Mouse (Mus musculus) neural tube, embryonic 11.5 days (tissue): Measurements from ENCODE around the gene Ttc21a. TPM values are rescaled to one million over a fixed set of nuclear protein-coding genes. Genes with fewer than 3 reads are reported as not detected.

ENCODE experiments used
- ATAC-seq: fragments of 200-750 bp; cut with Nextera tagmentation; 2 replicates; pipeline ENCODE4 v1.8.0; 2017; ENCODE audit warnings: moderate number of reproducible peaks, mild to moderate bottlenecking, moderate TSS enrichment, moderate library complexity; ENCODE audit not compliant: insufficient read depth, low FRiP score, low TSS enrichment
- DNase-seq: peaks from one replicate; pipeline ENCODE4 v3.0.0-alpha.2; 2015; ENCODE audit warnings: low spot score
- H3K27ac ChIP-seq: fragments of 300-500 bp; sonication (generic); 2 replicates; pipeline ENCODE4 v1.5.1; 2014; ENCODE audit warnings: low read depth, mild to moderate bottlenecking, low read length
- H3K27me3 ChIP-seq: fragments of 300-500 bp; sonication (generic); 2 replicates; pipeline ENCODE4 v1.6.1; 2014; ENCODE audit warnings: mild to moderate bottlenecking, low read length, mixed read lengths; ENCODE audit not compliant: control insufficient read depth, insufficient read depth
- H3K36me3 ChIP-seq: fragments of 300-500 bp; sonication (generic); 2 replicates; pipeline ENCODE4 v1.6.1; 2014; ENCODE audit warnings: mild to moderate bottlenecking, low read length, moderate library complexity, mixed read lengths; ENCODE audit not compliant: control insufficient read depth, insufficient read depth
- H3K4me1 ChIP-seq: fragments of 300-500 bp; sonication (generic); 2 replicates; pipeline ENCODE4 v1.6.1; 2014; ENCODE audit warnings: low read length, mixed read lengths; ENCODE audit not compliant: control insufficient read depth, insufficient read depth
- H3K4me2 ChIP-seq: fragments of 300-500 bp; sonication (generic); 2 replicates; pipeline ENCODE4 v1.6.1; 2014; ENCODE audit warnings: low read depth, mild to moderate bottlenecking, moderate library complexity
- H3K4me3 ChIP-seq: fragments of 300-500 bp; sonication (generic); 2 replicates; pipeline ENCODE4 v1.5.1; 2014; ENCODE audit warnings: low read depth, low read length
- H3K9ac ChIP-seq: fragments of 300-500 bp; sonication (generic); 2 replicates; pipeline ENCODE4 v1.6.1; 2014; ENCODE audit warnings: mild to moderate bottlenecking, low read length
- H3K9me3 ChIP-seq: fragments of 300-500 bp; sonication (generic); 2 replicates; pipeline ENCODE4 v1.6.1; 2016; ENCODE audit warnings: low read length; ENCODE audit not compliant: control insufficient read depth
- WGBS: fragments of 180-500 bp; shearing (Covaris S2); extraction: QIAGEN DNeasy Blood & Tissue Kit; methylation state at CpG from one replicate; pipeline ENCODE4 v1.1.7; 2014; 5-methylcytosine and 5-hydroxymethylcytosine counted together
- polyA plus RNA-seq: library from polyadenylated mRNA; unstranded; fragments of >200 nt; fragmentation: Nextera tagmentation; extraction: Ambion mirVana; gene quantifications from 2 replicates; pipeline ENCODE4 v1.2.1, GENCODE M21; 2014

Ttc21a gene
- polyA plus RNA-seq, 1 experiment from 2014 or later, result 0.23 TPM

GRCm38 (mm10) chr9:119950434-119950833, 13.0 kb downstream of the Ttc21a start:
- no peak for ATAC-seq
- Histone ChIP-seq H3K27ac (0 out of 2 replicates have a peak overlapping the region, but pooled peaks have one; percentile 8), H3K4me2 (no peak overlapping the region), H3K36me3 (no peaks in the 10 kb centered on the region), H3K9ac (no peak overlapping the region), H3K4me3 (no peak overlapping the region), H3K4me1 (no peaks in the 10 kb centered on the region), H3K27me3 (no peaks in the 10 kb centered on the region), H3K9me3 (no peaks in the 10 kb centered on the region)
- 60% methylated on average over 6 of the region's 6 CpGs for WGBS
- no peak for DNase-seq

GRCm38 (mm10) chr9:119951388-119951787, 14.0 kb downstream of the Ttc21a start:
- no peaks in the 10 kb centered on the region for H3K27me3 ChIP-seq
- H3K4me1 ChIP-seq, result no peaks in the 10 kb centered on the region
- H3K4me3 ChIP-seq, result no peak overlapping the region
- no peaks in the 10 kb centered on the region for H3K9me3 ChIP-seq
- no peaks in the 10 kb centered on the region for H3K36me3 ChIP-seq
- DNase-seq, result no peak
- H3K27ac ChIP-seq, result no peak overlapping the region
- H3K4me2 ChIP-seq, result no peak overlapping the region
- no peak overlapping the region for H3K9ac ChIP-seq
- 88% methylated on average over 9 of the region's 9 CpGs for WGBS
- no peak for ATAC-seq

- no peaks in the 10 kb centered on the region for H3K27me3 ChIP-seq
- no peak overlapping the region for H3K9ac ChIP-seq
- peaks cover 3% of the 10 kb centered on the region; the same call in 1 of the 2 replicates for H3K4me1 ChIP-seq
- H3K9me3 ChIP-seq, result no peaks in the 10 kb centered on the region
- no peak overlapping the region for H3K27ac ChIP-seq
- DNase-seq (no peak), ATAC-seq (no peak)
- H3K4me2 ChIP-seq, result no peak overlapping the region
- no peaks in the 10 kb centered on the region for H3K36me3 ChIP-seq
- H3K4me3 ChIP-seq, result no peak overlapping the region
- 86% methylated on average over 9 of the region's 9 CpGs for WGBS
Measured at GRCm38 (mm10) chr9:119958835-119959234, 21.4 kb downstream of the Ttc21a start.

GRCm38 (mm10) chr9:119962216-119962615, 24.8 kb downstream of the Ttc21a start:
- Histone ChIP-seq H3K4me3 (no peak overlapping the region), H3K4me2 (no peak overlapping the region), H3K9me3 (no peaks in the 10 kb centered on the region), H3K4me1 (peaks cover 3% of the 10 kb centered on the region; the same call in 1 of the 2 replicates), H3K27ac (no peak overlapping the region), H3K9ac (no peak overlapping the region), H3K27me3 (no peaks in the 10 kb centered on the region), H3K36me3 (no peaks in the 10 kb centered on the region)
- no peak for DNase-seq
- ATAC-seq, result no peak
- WGBS, result 83% methylated on average over 4 of the region's 4 CpGs

- H3K9me3 ChIP-seq, result no peaks in the 10 kb centered on the region
- 13% methylated on average over 21 of the region's 21 CpGs for WGBS
- DNase-seq, result peak; percentile 74
- H3K27me3 ChIP-seq, result no peaks in the 10 kb centered on the region
- no peak overlapping the region for H3K4me3 ChIP-seq
- no peak for ATAC-seq
- H3K9ac ChIP-seq, result no peak overlapping the region; the same call in 1 of the 2 replicates
- H3K36me3 ChIP-seq, result no peaks in the 10 kb centered on the region
- H3K4me2 ChIP-seq, result peak overlapping the region; percentile 9; the same call in 1 of the 2 replicates
- H3K27ac ChIP-seq, result no peak overlapping the region
- H3K4me1 ChIP-seq, result peaks cover 3% of the 10 kb centered on the region; the same call in 1 of the 2 replicates
Measured at GRCm38 (mm10) chr9:119962987-119963667, 25.7 kb downstream of the Ttc21a start.

GRCm38 (mm10) chr9:119964206-119964605, 26.8 kb downstream of the Ttc21a start:
- Histone ChIP-seq H3K9me3 (no peaks in the 10 kb centered on the region), H3K4me1 (peaks cover 3% of the 10 kb centered on the region; the same call in 1 of the 2 replicates), H3K27me3 (no peaks in the 10 kb centered on the region), H3K27ac (no peak overlapping the region), H3K4me3 (no peak overlapping the region), H3K36me3 (no peaks in the 10 kb centered on the region), H3K4me2 (no peak overlapping the region), H3K9ac (no peak overlapping the region)
- no peak for ATAC-seq
- no peak for DNase-seq
- 82% methylated on average over 3 of the region's 3 CpGs for WGBS

GRCm38 (mm10) chr9:119965186-119965585, 27.8 kb downstream of the Ttc21a start:
- H3K4me1 ChIP-seq, result peaks cover 3% of the 10 kb centered on the region; the same call in 1 of the 2 replicates
- WGBS, result 84% methylated on average over 3 of the region's 3 CpGs
- ATAC-seq, result no peak

GRCm38 (mm10) chr9:119966221-119966910, 29.0 kb downstream of the Ttc21a start:
- H3K9ac ChIP-seq, result no peak overlapping the region
- no peaks in the 10 kb centered on the region for H3K36me3 ChIP-seq
- peaks cover 8% of the 10 kb centered on the region for H3K4me1 ChIP-seq
- no peak overlapping the region for H3K4me2 ChIP-seq
- WGBS, result 86% methylated on average over 26 of the region's 26 CpGs
- no peak for DNase-seq
- H3K27me3 ChIP-seq, result no peaks in the 10 kb centered on the region
- no peaks in the 10 kb centered on the region for H3K9me3 ChIP-seq
- no peak overlapping the region for H3K4me3 ChIP-seq
- ATAC-seq, result no peak
- H3K27ac ChIP-seq, result no peak overlapping the region

More at GRCm38 (mm10) chr9:119965186-119965585, 27.8 kb downstream of the Ttc21a start:
- no peak for DNase-seq
- Histone ChIP-seq H3K9ac (no peak overlapping the region), H3K27me3 (no peaks in the 10 kb centered on the region), H3K27ac (no peak overlapping the region), H3K9me3 (no peaks in the 10 kb centered on the region), H3K4me3 (no peak overlapping the region), H3K36me3 (no peaks in the 10 kb centered on the region), H3K4me2 (no peak overlapping the region)
